Mouse (Mus musculus) lung, postnatal 0 days (tissue): ENCODE results near the gene Pde2a. TPM values are rescaled to one million over a fixed set of nuclear protein-coding genes. Genes with fewer than 3 reads are reported as not detected.
A peak's percentile ranks its signal among the peaks of the same experiment; 100 is the strongest.

Source experiments
- ATAC-seq: fragments of 200-750 bp; cut with Nextera tagmentation; 2 replicates; pipeline ENCODE4 v1.8.0; 2017; ENCODE audit warnings: moderate library complexity
- DNase-seq: peaks from one replicate; pipeline ENCODE4 v3.0.0-alpha.2; 2016; ENCODE audit warnings: low spot score
- H3K27ac ChIP-seq: fragments of 300-500 bp; sonication (generic); 2 replicates; pipeline ENCODE4 v1.5.1; 2014; ENCODE audit warnings: antibody characterized with exemption, mild to moderate bottlenecking, low read length, mixed read lengths
- H3K27me3 ChIP-seq: fragments of 300-500 bp; sonication (generic); replicated peaks from 2 replicates; pipeline ENCODE4 v1.6.1; 2014; ENCODE audit warnings: low read length, mixed read lengths; ENCODE audit not compliant: insufficient read depth
- H3K36me3 ChIP-seq: fragments of 300-500 bp; sonication (generic); 2 replicates; pipeline ENCODE4 v1.6.1; 2014; ENCODE audit warnings: low read length, mixed read lengths; ENCODE audit not compliant: insufficient read depth
- H3K4me1 ChIP-seq: fragments of 300-500 bp; sonication (generic); 2 replicates; pipeline ENCODE4 v1.6.1; 2014; ENCODE audit warnings: antibody characterized with exemption, low read depth, low read length, mixed read lengths; ENCODE audit not compliant: insufficient read depth
- H3K4me2 ChIP-seq: fragments of 300-500 bp; sonication (generic); replicated peaks from 2 replicates; pipeline ENCODE4 v1.6.1; 2014; ENCODE audit warnings: low read depth, mild to moderate bottlenecking, low read length, moderate library complexity, mixed read lengths
- H3K4me3 ChIP-seq: fragments of 300-500 bp; sonication (generic); 2 replicates; pipeline ENCODE4 v1.5.1; 2014; ENCODE audit warnings: low read depth, low read length
- H3K9ac ChIP-seq: fragments of 300-500 bp; sonication (generic); replicated peaks from 2 replicates; pipeline ENCODE4 v1.6.1; 2014; ENCODE audit warnings: low read depth, mild to moderate bottlenecking
- H3K9me3 ChIP-seq: fragments of 300-500 bp; sonication (generic); 2 replicates; pipeline ENCODE4 v1.6.1; 2016; ENCODE audit warnings: low read length, mixed read lengths
- CTCF ChIP-seq: IDR thresholded peaks from 2 replicates; pipeline ENCODE4 v1.5.1; 2016; ENCODE audit warnings: antibody characterized with exemption, mild to moderate bottlenecking
- EP300 ChIP-seq: IDR thresholded peaks from 2 replicates; pipeline ENCODE4 v1.6.1; 2016; ENCODE audit warnings: antibody characterized with exemption, mild to moderate bottlenecking, control low read depth
- WGBS: fragments of 180-500 bp; shearing (Covaris S2); extraction: QIAGEN DNeasy Blood & Tissue Kit; methylation state at CpG from one replicate; pipeline ENCODE4 v1.1.7; 2014; 5-methylcytosine and 5-hydroxymethylcytosine counted together
- polyA plus RNA-seq: library from polyadenylated mRNA; unstranded; fragments of >200 nt; fragmentation: Nextera tagmentation; extraction: Ambion mirVana; gene quantifications from 2 replicates; pipeline ENCODE4 v1.2.1, GENCODE M21; 2015

Pde2a gene
- polyA plus RNA-seq, 1 experiment from 2014 or later = 4.3 TPM

- H3K9me3 ChIP-seq = no peaks in the 10 kb centered on the region
- peak overlapping the region; percentile 90 for H3K27ac ChIP-seq
- H3K9ac ChIP-seq = peak overlapping the region; percentile 41; the same call in 1 of the 2 replicates
- H3K27me3 ChIP-seq = no peaks in the 10 kb centered on the region
- peaks cover 43% of the 10 kb centered on the region for H3K36me3 ChIP-seq
- peak overlapping the region; percentile 52 for H3K4me2 ChIP-seq
- no peak for DNase-seq
- no peak for ATAC-seq
- H3K4me1 ChIP-seq = peaks cover 8% of the 10 kb centered on the region; the same call in 1 of the 2 replicates
- TF ChIP-seq EP300 (no peak), CTCF (no peak)
- peak overlapping the region; percentile 29 for H3K4me3 ChIP-seq
- 63% methylated on average over 3 of the region's 3 CpGs for WGBS
Observed at GRCm38 (mm10) chr7:101394569-101394968, 26.9 kb upstream of the Pde2a start.

GRCm38 (mm10) chr7:101395471-101395870 is 26.0 kb upstream of the Pde2a start:
- DNase-seq (no peak), ATAC-seq (no peak)
- Histone ChIP-seq H3K27me3 (no peaks in the 10 kb centered on the region), H3K9ac (no peak overlapping the region), H3K4me2 (peak overlapping the region; percentile 52), H3K27ac (0 out of 2 replicates have a peak overlapping the region, but pooled peaks have one; percentile 90), H3K9me3 (no peaks in the 10 kb centered on the region), H3K4me1 (peaks cover 8% of the 10 kb centered on the region; the same call in 1 of the 2 replicates), H3K36me3 (peaks cover 48% of the 10 kb centered on the region), H3K4me3 (peak overlapping the region; percentile 29)
- WGBS = 55% methylated on average over 2 of the region's 2 CpGs
- no peak for TF ChIP-seq CTCF
- TF ChIP-seq EP300 = no peak

- Histone ChIP-seq H3K27me3 (no peaks in the 10 kb centered on the region), H3K27ac (no peak overlapping the region), H3K4me1 (peaks cover 8% of the 10 kb centered on the region; the same call in 1 of the 2 replicates), H3K36me3 (peaks cover 61% of the 10 kb centered on the region), H3K4me3 (no peak overlapping the region), H3K9me3 (no peaks in the 10 kb centered on the region), H3K9ac (no peak overlapping the region), H3K4me2 (no peak overlapping the region)
- ATAC-seq (no peak), DNase-seq (no peak)
- WGBS = 80% methylated on average over 4 of the region's 4 CpGs
- TF ChIP-seq CTCF = no peak
- no peak for TF ChIP-seq EP300
Observed at GRCm38 (mm10) chr7:101397175-101397574, 24.3 kb upstream of the Pde2a start.

GRCm38 (mm10) chr7:101401510-101401909 is 20.0 kb upstream of the Pde2a start:
- no peaks in the 10 kb centered on the region for H3K27me3 ChIP-seq
- WGBS = 83% methylated on average over 7 of the region's 7 CpGs

GRCm38 (mm10) chr7:101403831-101404230 is 17.7 kb upstream of the Pde2a start:
- Histone ChIP-seq H3K4me2 (no peak overlapping the region), H3K27ac (no peak overlapping the region), H3K27me3 (no peaks in the 10 kb centered on the region), H3K36me3 (peaks cover 66% of the 10 kb centered on the region), H3K9ac (no peak overlapping the region), H3K4me3 (no peak overlapping the region), H3K4me1 (no peaks in the 10 kb centered on the region), H3K9me3 (no peaks in the 10 kb centered on the region)
- ATAC-seq (no peak), DNase-seq (no peak)
- WGBS = 95% methylated on average over 5 of the region's 5 CpGs
- peak; percentile 53 for TF ChIP-seq CTCF
- TF ChIP-seq EP300 = no peak

More at GRCm38 (mm10) chr7:101401510-101401909, 20.0 kb upstream of the Pde2a start:
- Histone ChIP-seq H3K9ac (no peak overlapping the region), H3K9me3 (no peaks in the 10 kb centered on the region), H3K36me3 (peaks cover 67% of the 10 kb centered on the region), H3K27ac (no peak overlapping the region), H3K4me2 (no peak overlapping the region), H3K4me1 (no peaks in the 10 kb centered on the region), H3K4me3 (no peak overlapping the region)
- ATAC-seq (no peak), DNase-seq (no peak)
- TF ChIP-seq CTCF (no peak), EP300 (no peak)

- DNase-seq (peak; percentile 73), ATAC-seq (peak; percentile 20; the same call in 1 of the 2 replicates)
- no peak within 1 kb of the TSS for H3K9ac ChIP-seq
- H3K4me1 ChIP-seq = 0 out of 2 replicates have a peak, but pooled peaks cover 6% of the 10 kb centered on the region
- peaks cover 18% of the 10 kb centered on the region for H3K36me3 ChIP-seq
- WGBS = 67% methylated on average over 11 of the region's 11 CpGs
- no peaks in the 10 kb centered on the region for H3K9me3 ChIP-seq
- H3K4me2 ChIP-seq = no peak within 1 kb of the TSS
- no peak for TF ChIP-seq EP300
- no peak for TF ChIP-seq CTCF
- no peak within 1 kb of the TSS for H3K4me3 ChIP-seq
- H3K27ac ChIP-seq = 0 out of 2 replicates have a peak within 1 kb of the TSS, but pooled peaks have one; percentile 27
- no peaks in the 10 kb centered on the region for H3K27me3 ChIP-seq
Observed at GRCm38 (mm10) chr7:101410267-101410936, 11.1 kb upstream of the Pde2a start, which contains the start of gene Gm45837. Gm45837 (plus strand) TSS chr7:101410886.
